Mouse (Mus musculus) liver, embryonic 14 days (tissue): ENCODE data around the gene Mrps7. TPM values are rescaled to one million over a fixed set of nuclear protein-coding genes. Genes with fewer than 3 reads are reported as not detected.

Source experiments
- polyA plus RNA-seq: library from polyadenylated mRNA; depleted of rRNA; stranded (reverse); fragments of >200 nt; gene quantifications from 2 replicates; pipeline ENCODE4 v1.2.3, GENCODE M21; 2012; rRNA removed

The Mrps7 gene
- polyA plus RNA-seq, result 23.4 and 26.4 TPM in 2 replicates

DNA sequence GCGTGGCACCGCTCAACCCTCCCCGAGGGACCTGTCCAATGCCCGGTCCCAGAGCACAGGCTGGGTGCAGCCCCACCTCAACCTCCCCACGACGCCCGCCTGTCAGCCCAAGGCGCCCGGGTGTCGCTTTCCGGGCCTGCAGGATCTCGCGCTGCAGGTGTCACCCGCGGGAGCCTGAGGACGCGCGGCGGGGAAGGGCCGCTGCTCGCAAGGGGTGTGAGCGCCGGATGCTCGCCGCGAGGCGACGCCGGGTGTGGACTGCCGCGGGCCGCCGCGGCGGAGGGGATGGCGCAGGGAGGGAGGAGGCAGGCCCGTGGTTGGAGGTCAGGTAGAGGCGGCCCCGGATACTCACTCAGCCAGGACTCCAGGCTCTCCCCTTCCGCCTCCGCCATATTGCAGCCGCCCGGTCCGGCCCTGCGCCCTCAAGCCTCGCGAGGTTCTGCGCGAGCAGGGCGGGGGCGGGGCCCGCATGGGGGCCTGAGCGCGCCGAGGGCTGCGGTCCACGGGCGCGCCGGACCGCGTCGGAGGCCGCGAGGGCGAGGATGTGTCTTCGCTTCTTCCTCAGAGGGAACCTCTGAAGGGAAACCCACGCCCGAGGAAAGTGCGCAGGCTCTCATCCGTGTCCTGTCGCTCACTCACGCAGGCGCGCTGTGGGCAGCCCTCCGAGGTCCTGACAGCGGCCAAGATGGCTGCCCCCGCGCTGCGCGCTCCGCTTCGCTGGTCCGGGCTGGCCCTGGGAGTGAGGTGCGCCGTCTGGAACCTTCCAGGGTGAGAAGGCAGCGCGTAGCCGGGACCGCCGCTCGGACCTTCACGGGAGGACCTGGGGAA, at the start of gene Mrps7, which contains the start of gene Gga3:
Gene Mrps7, plus strand, starts transcription at position 450 of the 828 bp plus-strand sequence.
Gene Gga3, minus strand, starts transcription at position 576 of the 828 bp plus-strand sequence.

DNA sequence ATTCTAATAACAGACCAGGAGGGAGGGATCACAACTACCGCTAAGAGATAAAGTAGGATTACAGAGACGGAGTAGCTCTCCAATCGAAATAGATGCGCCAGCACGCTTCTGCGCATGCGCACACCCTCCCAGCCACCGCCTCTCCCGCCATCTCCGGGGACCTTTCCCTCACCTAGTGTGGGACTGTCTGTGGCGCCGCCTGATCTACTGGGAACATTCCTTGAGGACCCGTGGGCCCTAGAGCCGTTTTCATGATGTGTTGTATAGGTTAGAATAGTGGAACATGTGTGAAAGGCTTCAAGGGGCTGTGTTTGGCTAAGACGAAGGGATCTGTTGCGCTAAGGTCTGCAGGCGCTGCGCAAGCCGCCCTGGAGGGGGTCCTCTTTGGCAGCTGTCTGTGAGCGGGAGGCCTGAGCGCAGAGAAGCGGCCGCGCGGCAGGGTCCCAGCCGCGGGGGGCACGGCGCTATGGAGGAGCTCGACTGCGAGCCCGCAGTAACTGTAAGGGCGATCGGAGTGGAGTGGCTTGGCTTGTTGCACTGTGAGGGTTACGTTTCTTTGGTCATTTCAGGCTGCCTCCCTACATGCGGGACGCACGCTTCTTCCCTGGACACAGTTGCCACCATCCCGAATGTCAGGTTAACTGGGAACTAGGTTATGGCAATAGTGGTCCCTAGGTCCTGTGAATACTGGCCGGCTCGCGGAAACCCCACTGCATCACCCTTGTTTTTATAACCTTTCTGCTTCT, 39.5 kb upstream of the Mrps7 start, which contains the start of gene Nup85:
Gene Nup85, plus strand, starts transcription at position 371 of the 746 bp plus-strand sequence.

DNA sequence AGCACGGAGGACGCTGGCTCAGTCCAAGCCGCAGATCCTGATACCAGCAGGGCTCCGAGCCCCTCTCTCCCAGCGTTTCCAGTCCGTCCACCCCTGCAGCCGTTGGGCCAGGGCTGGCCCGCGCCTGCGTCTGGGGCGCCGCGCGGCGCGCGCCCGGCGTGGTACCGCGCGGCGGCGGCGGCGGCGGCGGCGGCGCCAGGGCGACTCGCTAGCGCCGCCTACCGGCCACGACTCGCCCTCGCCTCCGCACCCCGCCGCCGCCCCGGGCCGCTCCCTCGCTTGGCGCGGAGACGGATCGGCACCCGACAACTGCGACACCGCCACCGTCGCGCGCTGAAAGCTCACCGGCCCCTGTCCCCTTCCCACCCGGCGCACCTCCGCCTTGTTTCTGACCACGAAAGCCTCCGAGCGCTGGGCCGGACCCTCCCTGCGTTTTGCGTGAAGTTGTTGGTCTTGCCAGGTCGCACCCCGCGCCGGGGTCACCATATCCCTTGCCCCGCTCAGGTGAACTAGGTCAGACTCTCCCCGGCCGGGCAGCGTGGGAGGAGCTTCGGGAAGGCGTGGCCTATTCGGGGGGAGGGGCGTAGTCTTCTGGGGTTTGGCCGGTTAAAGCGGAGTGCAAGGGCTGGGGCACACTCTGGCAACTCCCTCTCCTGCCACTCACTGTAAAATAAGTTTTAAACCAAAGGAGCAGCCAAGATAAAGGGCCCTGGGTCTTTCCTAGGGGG, 8.8 kb downstream of the Mrps7 start, which contains the start of gene Mif4gd:
Gene Mif4gd, minus strand, starts transcription at position 560 of the 728 bp plus-strand sequence.

DNA sequence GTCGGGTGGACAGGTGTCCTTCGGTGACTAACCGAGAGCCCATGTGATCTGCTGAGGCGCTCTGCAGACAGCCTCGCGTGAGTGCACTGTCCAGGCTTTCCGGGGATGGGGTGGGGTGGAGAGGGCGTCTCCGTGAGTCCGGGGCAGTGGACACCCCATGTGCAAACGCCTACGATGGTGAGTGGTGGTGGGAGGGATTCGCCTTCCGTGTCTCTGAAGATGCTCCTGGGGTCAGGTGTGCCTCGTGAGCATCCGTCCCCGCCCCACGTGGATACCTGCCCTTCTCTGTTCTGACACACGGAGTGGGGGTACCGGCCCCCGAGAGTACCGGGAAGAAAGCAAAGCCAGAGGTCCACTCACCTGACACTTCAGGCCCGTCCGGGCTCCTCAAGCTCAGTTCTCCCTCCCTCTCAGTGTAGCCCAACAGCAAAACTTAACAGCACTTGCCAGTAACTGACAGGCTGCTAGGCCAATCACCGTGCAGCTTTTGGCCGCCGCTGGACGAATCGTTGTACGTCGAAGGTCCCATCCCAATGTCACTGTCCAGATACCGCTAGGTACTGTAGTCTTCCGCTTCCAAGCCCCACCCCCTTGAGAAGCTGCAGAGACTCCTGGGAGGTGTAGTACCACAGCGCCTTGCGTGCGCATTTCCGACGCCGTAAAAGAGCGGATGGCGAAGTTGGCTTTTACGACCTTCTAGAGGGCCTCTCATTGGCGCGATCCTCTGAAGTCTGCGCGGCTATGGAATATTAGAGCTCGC, 24.2 kb downstream of the Mrps7 start, which contains the start of gene Slc25a19:
Gene Slc25a19, minus strand, starts transcription at position 591 of the 760 bp plus-strand sequence.

Other genes starting within 250 kb of the Mrps7 start
- gene Hid1, start 236.2 kb upstream of the Mrps7 start, polyA plus RNA-seq, result 0.57 and 0.70 TPM in 2 replicates
- 1.4 and 1.5 TPM in 2 replicates for gene Cdr2l, start 222.0 kb upstream of the Mrps7 start, polyA plus RNA-seq
- 38.7 and 39.5 TPM in 2 replicates for gene Mrpl58, start 200.2 kb upstream of the Mrps7 start, polyA plus RNA-seq
- 362 and 391 TPM in 2 replicates for gene Atp5h, start 184.0 kb upstream of the Mrps7 start, polyA plus RNA-seq
- gene Kctd2, start 183.8 kb upstream of the Mrps7 start, polyA plus RNA-seq, result 6.4 and 6.8 TPM in 2 replicates
- gene Trim80, start 163.4 kb upstream of the Mrps7 start, polyA plus RNA-seq, result 0.05 TPM in 2 replicates
- 0.05 TPM in 1 of 2 replicates, not detected in the other for gene Slc16a5, start 141.5 kb upstream of the Mrps7 start, polyA plus RNA-seq
- gene Armc7, start 128.3 kb upstream of the Mrps7 start, polyA plus RNA-seq, result 1.8 and 2.2 TPM in 2 replicates
- gene Nt5c, start 112.1 kb upstream of the Mrps7 start, polyA plus RNA-seq, result 26.9 and 30.1 TPM in 2 replicates
- gene Jpt1, start 89.5 kb upstream of the Mrps7 start, polyA plus RNA-seq, result 141 and 165 TPM in 2 replicates
- 206 and 228 TPM in 2 replicates for gene Sumo2, start 67.6 kb upstream of the Mrps7 start, polyA plus RNA-seq
- 103 and 121 TPM in 2 replicates for gene Nup85, start 39.5 kb upstream of the Mrps7 start, polyA plus RNA-seq
- 8.0 and 9.9 TPM in 2 replicates for gene Gga3, start 126 bp downstream of the Mrps7 start, polyA plus RNA-seq
- gene Mif4gd, start 9.0 kb downstream of the Mrps7 start, polyA plus RNA-seq, result 23.5 and 27.8 TPM in 2 replicates
- gene Slc25a19, start 24.4 kb downstream of the Mrps7 start, polyA plus RNA-seq, result 9.3 and 9.9 TPM in 2 replicates
- gene Grb2, start 104.7 kb downstream of the Mrps7 start, polyA plus RNA-seq, result 21.8 and 24.1 TPM in 2 replicates
- gene Tmem94, start 161.5 kb downstream of the Mrps7 start, polyA plus RNA-seq, result 9.0 and 10.3 TPM in 2 replicates
- gene Caskin2, start 209.7 kb downstream of the Mrps7 start, polyA plus RNA-seq, result 6.1 and 7.1 TPM in 2 replicates
- gene Tsen54, start 210.8 kb downstream of the Mrps7 start, polyA plus RNA-seq, result 11.0 and 12.6 TPM in 2 replicates
- 9.6 and 10.2 TPM in 2 replicates for gene Llgl2, start 220.1 kb downstream of the Mrps7 start, polyA plus RNA-seq